Comparison of ENCODE assay signal across 2 mouse cellular contexts in genomic region chr6:86472100-86472955, GRCm38 (mm10).
TF ChIP-seq lines count a peak whose summit lies in the region.

No protein-coding gene starts in this region.

TF ChIP-seq in C2C12, 6 proteins besides CTCF, POLR2A, EP300 and RAD21 (continued from another document):
- no peak for TF ChIP-seq MYOD1 (IDR thresholded peaks at IDR 0.05; ENCODE audit: control insufficient read depth, insufficient read length, low read depth)
- TF ChIP-seq MAX (IDR thresholded peaks at IDR 0.05), result peak; percentile 97

TF ChIP-seq in myocyte, 11 proteins besides CTCF, POLR2A, EP300 and RAD21 (continued from another document):
- TF ChIP-seq MYOG (IDR thresholded peaks at IDR 0.05; ENCODE audit: control insufficient read depth in 1 of 3, insufficient read depth in 1 of 3, insufficient read length in 2 of 3, low read depth in 2 of 3) (peak in 1 of 3 experiments; percentile 73), TCF12 (IDR thresholded peaks at IDR 0.05; ENCODE audit: insufficient read depth, poor library complexity, severe bottlenecking) (no peak), TCF3 (IDR thresholded peaks at IDR 0.05; ENCODE audit: insufficient read length, low read depth) (no peak), REST (IDR thresholded peaks at IDR 0.05; ENCODE audit: insufficient read depth, insufficient read length) (peak; percentile 24), CEBPB (IDR thresholded peaks at IDR 0.05; ENCODE audit: insufficient read depth, poor library complexity, severe bottlenecking) (no peak), MAX (IDR thresholded peaks at IDR 0.05; ENCODE audit: low read depth) (no peak), SRF (IDR thresholded peaks at IDR 0.05; ENCODE audit: control insufficient read depth, insufficient read length, low read depth) (peak; percentile 65)
TF ChIP-seq in myocyte: peak in this region for 7.
